ENCODE assay signal across 9 mouse cellular contexts in genomic region chr17:71783366-71783735, GRCm38 (mm10). TPM values are rescaled to one million over a fixed set of nuclear protein-coding genes. Genes with fewer than 3 reads are reported as not detected.
DNase-seq lines count a peak whose midpoint lies in the region; ATAC-seq and TF ChIP-seq lines count a peak whose summit lies in the region.
"Had no signal": no experiment of that assay in that cellular context is flagged by ENCODE, and none has a peak within 500 bp of the region (broad histone marks: within the 10 kb centered on the region; RNA-seq: fewer than 3 reads in every experiment).

No protein-coding gene starts in this region.

- 30% methylated on average over 10 of the region's 10 CpGs for WGBS in limb, embryonic 10.5 days
- WGBS in stomach, postnatal 0 days = 8% methylated on average over 10 of the region's 10 CpGs

- peak overlapping the region; percentile 82 for H3K4me3 ChIP-seq in limb, embryonic 10.5 days
- peak overlapping the region; percentile 58 for H3K4me3 ChIP-seq in stomach, postnatal 0 days (ENCODE audit: low read depth, low read length)
- H3K4me3 ChIP-seq: megakaryocyte, embryonic 14.5 days had no signal

- H3K4me2 ChIP-seq in stomach, postnatal 0 days (replicated peaks; ENCODE audit: low read depth) = peak overlapping the region; percentile 79

- no peak for TF ChIP-seq EP300 in stomach, postnatal 0 days (optimal IDR thresholded peaks at IDR 0.05)

- no peak for TF ChIP-seq CTCF in stomach, postnatal 0 days (IDR thresholded peaks at IDR 0.05; ENCODE audit: low read depth)

- peak overlapping the region; percentile 73; the same call in 1 of the 2 replicates for H3K9ac ChIP-seq in stomach, postnatal 0 days (ENCODE audit: low read length)

- no peak overlapping the region for H3K27ac ChIP-seq in limb, embryonic 10.5 days
- no peak overlapping the region for H3K27ac ChIP-seq in stomach, postnatal 0 days (replicated peaks)

- no peak for ATAC-seq in stomach, postnatal 0 days (ENCODE audit: low FRiP score, low TSS enrichment)

- no peaks in the 10 kb centered on the region for H3K36me3 ChIP-seq in limb, embryonic 10.5 days
- H3K36me3 ChIP-seq in stomach, postnatal 0 days (ENCODE audit: control insufficient read depth, insufficient read depth, low read length) = no peaks in the 10 kb centered on the region

- H3K4me1 ChIP-seq in limb, embryonic 10.5 days = peaks cover 17% of the 10 kb centered on the region
- no peaks in the 10 kb centered on the region; the same call in 1 of the 2 replicates for H3K4me1 ChIP-seq in stomach, postnatal 0 days (replicated peaks; ENCODE audit: control insufficient read depth, insufficient read depth)
- H3K4me1 ChIP-seq: megakaryocyte, embryonic 14.5 days had no signal

- peak; percentile 32 for DNase-seq in embryo, embryonic 10.5 days (ENCODE audit: low spot score)
- no peak for DNase-seq in embryo, embryonic 10 days (ENCODE audit: low spot score)
- peak; percentile 12 for DNase-seq in right cerebral cortex, postnatal 4 days
- DNase-seq in right cerebral cortex, postnatal 36 days (ENCODE audit: low spot score in 2 of 2) = no peak
- DNase-seq in limb, embryonic 10.5 days (ENCODE audit: low spot score) = peak; percentile 23
- DNase-seq in stomach, postnatal 0 days (ENCODE audit: low spot score) = no peak
- no peak for DNase-seq in spleen, adult 18-20 months
- no peak for DNase-seq in gastrocnemius, postnatal 36 days

- H3K27me3 ChIP-seq in limb, embryonic 10.5 days (ENCODE audit: low read depth, poor library complexity, severe bottlenecking) = peaks cover 34% of the 10 kb centered on the region
- H3K27me3 ChIP-seq in stomach, postnatal 0 days (ENCODE audit: control insufficient read depth, insufficient read depth, low read length) = no peaks in the 10 kb centered on the region

- intact Hi-C loops in gastrocnemius, postnatal 36 days (cut with DNase I) = no loop called here

- H3K9me3 ChIP-seq in limb, embryonic 10.5 days (replicated peaks) = no peaks in the 10 kb centered on the region
- no peaks in the 10 kb centered on the region for H3K9me3 ChIP-seq in stomach, postnatal 0 days (ENCODE audit: control insufficient read depth, low read length)

RNA-seq across cellular contexts. Expression of gene Clip4, which starts 15.1 kb away (rescaled TPM):
- polyA plus RNA-seq in limb, embryonic 10.5 days (2016; fragmentation: Nextera tagmentation; extraction: Ambion mirVana) = 2.0 and 2.3 TPM in 2 replicates
- 12.5 and 14.2 TPM in 2 replicates for polyA plus RNA-seq in stomach, postnatal 0 days (2015; fragmentation: Nextera tagmentation; extraction: Ambion mirVana)
- total RNA-seq in gastrocnemius, postnatal 36 days (2021) = 100 to 1,000 TPM in 1 of 2 experiments, 10 to 100 TPM in 1; 92.3 to 128 TPM

RNA-seq across cellular contexts. Expression of gene Pcare, which starts 30.7 kb away (rescaled TPM):
- not detected in 2 replicates for polyA plus RNA-seq in limb, embryonic 10.5 days (2016; fragmentation: Nextera tagmentation; extraction: Ambion mirVana)
- 0.04 TPM in 1 of 2 replicates, not detected in the other for polyA plus RNA-seq in stomach, postnatal 0 days (2015; fragmentation: Nextera tagmentation; extraction: Ambion mirVana)
- total RNA-seq in gastrocnemius, postnatal 36 days (2021) = not detected

Comparison
In these comparisons a context has a peak if more than half of its experiments do, and no peak if none do; other contexts are left out.
1. DNase-seq: peak in embryo, embryonic 10.5 days (single experiment), right cerebral cortex, postnatal 4 days (single experiment) and limb, embryonic 10.5 days (single experiment); none in embryo, embryonic 10 days (single experiment), right cerebral cortex, postnatal 36 days (0 of 2), stomach, postnatal 0 days (single experiment), spleen, adult 18-20 months (0 of 2) and gastrocnemius, postnatal 36 days (0 of 2).